8 mouse cellular contexts compared by ENCODE assay signal in genomic region chr9:123259896-123260610, GRCm38 (mm10). TPM values are rescaled to one million over a fixed set of nuclear protein-coding genes. Genes with fewer than 3 reads are reported as not detected.
DNase-seq lines count a peak whose midpoint lies in the region; ATAC-seq and TF ChIP-seq lines count a peak whose summit lies in the region.

No protein-coding gene starts in this region.

- peak overlapping the region; percentile 58 for H3K9ac ChIP-seq in embryonic facial prominence, embryonic 15.5 days

- H3K4me3 ChIP-seq in embryonic facial prominence, embryonic 15.5 days (replicated peaks) = peak overlapping the region; percentile 66
- peak overlapping the region; percentile 74 for H3K4me3 ChIP-seq in hindbrain, embryonic 10.5 days
- peak overlapping the region; percentile 74 for H3K4me3 ChIP-seq in spleen, adult 2 months (ENCODE audit: extremely low read depth, insufficient read depth, insufficient read length)

- TF ChIP-seq CTCF in spleen, adult 2 months (IDR thresholded peaks at IDR 0.05; ENCODE audit: extremely low read depth, insufficient read depth, insufficient read length, insufficient replicate concordance) = no peak

- ATAC-seq in embryonic facial prominence, embryonic 15.5 days (ENCODE audit: insufficient number of reproducible peaks, low FRiP score, low TSS enrichment, low read depth) = peak; percentile 73

- DNase-seq in cerebellum, adult 9-11 months = peak; percentile 80
- no peak for DNase-seq in cerebellum, adult 8-10 months
- DNase-seq in T-cell, adult 2 months (ENCODE audit: low spot score) = peak; percentile 42
- DNase-seq in hindbrain, embryonic 10.5 days (ENCODE audit: low spot score) = no peak
- DNase-seq in left cerebral cortex, adult 9 months (ENCODE audit: low spot score in 2 of 2) = peak; percentile 18 to 40
- peak; percentile 50 for DNase-seq in mesoderm, embryonic 11.5 days (ENCODE audit: low read depth, low spot score)
- DNase-seq in spleen, adult 2 months (ENCODE audit: low read depth in 1 of 2, low spot score in 2 of 2) = no peak

- under 1% methylated on average over 92 of the region's 92 CpGs for WGBS in embryonic facial prominence, embryonic 15.5 days
- under 1% methylated on average over 92 of the region's 92 CpGs for WGBS in hindbrain, embryonic 10.5 days
- WGBS in spleen, adult 2 months = under 1% methylated on average over 84 of the region's 92 CpGs

- no peak for TF ChIP-seq POLR2A in spleen, adult 2 months (IDR thresholded peaks at IDR 0.05; ENCODE audit: low read depth, low read length)

- no peaks in the 10 kb centered on the region for H3K9me3 ChIP-seq in embryonic facial prominence, embryonic 15.5 days (replicated peaks)
- H3K9me3 ChIP-seq in hindbrain, embryonic 10.5 days = no peaks in the 10 kb centered on the region

- peaks cover 18% of the 10 kb centered on the region for H3K27me3 ChIP-seq in embryonic facial prominence, embryonic 15.5 days
- H3K27me3 ChIP-seq in hindbrain, embryonic 10.5 days (ENCODE audit: insufficient read depth, poor library complexity, severe bottlenecking) = peaks cover 46% of the 10 kb centered on the region
- peaks cover 9% of the 10 kb centered on the region; the same call in 1 of the 2 replicates for H3K27me3 ChIP-seq in spleen, adult 2 months (ENCODE audit: control insufficient read depth, insufficient read depth, low read length)

- H3K4me2 ChIP-seq in embryonic facial prominence, embryonic 15.5 days (replicated peaks) = peak overlapping the region; percentile 96

- H3K27ac ChIP-seq in embryonic facial prominence, embryonic 15.5 days (replicated peaks) = peak overlapping the region; percentile 55
- H3K27ac ChIP-seq in hindbrain, embryonic 10.5 days = peak overlapping the region; percentile 86
- no peak overlapping the region for H3K27ac ChIP-seq in spleen, adult 2 months (ENCODE audit: insufficient read depth, low read length)

- no peaks in the 10 kb centered on the region for H3K36me3 ChIP-seq in embryonic facial prominence, embryonic 15.5 days
- H3K36me3 ChIP-seq in hindbrain, embryonic 10.5 days = no peaks in the 10 kb centered on the region
- no peaks in the 10 kb centered on the region for H3K36me3 ChIP-seq in spleen, adult 2 months (ENCODE audit: control insufficient read depth, insufficient read depth, low read length)

- H3K4me1 ChIP-seq in embryonic facial prominence, embryonic 15.5 days = peaks cover 11% of the 10 kb centered on the region
- peaks cover 19% of the 10 kb centered on the region for H3K4me1 ChIP-seq in hindbrain, embryonic 10.5 days (replicated peaks)
- H3K4me1 ChIP-seq in spleen, adult 2 months (ENCODE audit: control insufficient read depth, insufficient read depth, insufficient read length) = peaks cover 9% of the 10 kb centered on the region; the same call in 1 of the 2 replicates

RNA-seq across cellular contexts. Expression of gene Tmem158, which starts 0.5 kb away (rescaled TPM):
- 17.0 and 18.8 TPM in 2 replicates for polyA plus RNA-seq in embryonic facial prominence, embryonic 15.5 days (2015; fragmentation: Nextera tagmentation; extraction: Ambion mirVana)
- 4.4 and 6.3 TPM in 2 replicates for polyA plus RNA-seq in hindbrain, embryonic 10.5 days (2016; fragmentation: Nextera tagmentation; extraction: Ambion mirVana)
- polyA plus RNA-seq in spleen, adult 2 months (2012; rRNA removed) = 5.9 and 10.5 TPM in 2 replicates

RNA-seq across cellular contexts. Expression of gene Cdcp1, which starts 44.2 kb away (rescaled TPM):
- 11.6 and 14.1 TPM in 2 replicates for polyA plus RNA-seq in embryonic facial prominence, embryonic 15.5 days (2015; fragmentation: Nextera tagmentation; extraction: Ambion mirVana)
- 1.9 and 3.5 TPM in 2 replicates for polyA plus RNA-seq in hindbrain, embryonic 10.5 days (2016; fragmentation: Nextera tagmentation; extraction: Ambion mirVana)
- 0.93 and 0.95 TPM in 2 replicates for polyA plus RNA-seq in spleen, adult 2 months (2012; rRNA removed)

Comparison
In these comparisons a context has a peak if more than half of its experiments do, and no peak if none do; other contexts are left out.
1. DNase-seq: peak in cerebellum, adult 9-11 months (single experiment), T-cell, adult 2 months (single experiment), left cerebral cortex, adult 9 months (2 of 2) and mesoderm, embryonic 11.5 days (single experiment); none in cerebellum, adult 8-10 months (single experiment), hindbrain, embryonic 10.5 days (single experiment) and spleen, adult 2 months (0 of 2).
2. Peak in every context shown above with its lines, with median percentiles within 50 percentile points of each other: H3K4me3 ChIP-seq.